Mouse (Mus musculus): ENCODE results near the gene Gm3573. TPM values are rescaled to one million over a fixed set of nuclear protein-coding genes. Genes with fewer than 3 reads are reported as not detected.
"Not testable (repeated sequence)": the region's sequence is repeated elsewhere in the genome, so short reads cannot be mapped to it uniquely, and the experiment has no call there.

The Gm3573 gene
- total RNA-seq (2012; rRNA removed), result not detected in 2 replicates

- DNase-seq (ENCODE audit: low read depth, low spot score); in situ Hi-C loops (cut with MboI; ENCODE audit: low sequenced_read_pairs in 2 of 2, unreplicated experiment in 2 of 2); H3K4me1 ChIP-seq (ENCODE audit: control insufficient read depth in 2 of 2, insufficient read depth in 2 of 2, low read length in 2 of 2, poor library complexity in 1 of 2); H3K27ac ChIP-seq (ENCODE audit: insufficient read depth, low read depth, low read length, poor library complexity, severe bottlenecking); H3K36me3 ChIP-seq (ENCODE audit: control insufficient read depth, insufficient read depth, low read length, poor library complexity, severe bottlenecking); H3K9ac ChIP-seq (ENCODE audit: insufficient read depth, low read depth, low read length, poor library complexity, severe bottlenecking); H3K4me3 ChIP-seq (ENCODE audit: insufficient read depth in 1 of 2, low read depth in 1 of 2, low read length in 2 of 2, poor library complexity in 1 of 2, severe bottlenecking in 1 of 2); H3K9me3 ChIP-seq (ENCODE audit: control insufficient read depth, insufficient read depth, low read depth, low read length): not testable (repeated sequence)
These were observed at the start of gene Gm3573 for GRCm38 (mm10) chr14:42190691-42191090. TSS of gene Gm3573 (minus strand) at chr14:42190791.

GRCm38 (mm10) chr14:42216766-42217537 lies 26.4 kb upstream of the Gm3573 start:
- DNase-seq (ENCODE audit: low read depth, low spot score); H3K36me3 ChIP-seq (ENCODE audit: control insufficient read depth, insufficient read depth, low read length, poor library complexity, severe bottlenecking); H3K9me3 ChIP-seq (ENCODE audit: control insufficient read depth, insufficient read depth, low read depth, low read length); in situ Hi-C loops (cut with MboI; ENCODE audit: low sequenced_read_pairs in 2 of 2, unreplicated experiment in 2 of 2); H3K4me3 ChIP-seq (ENCODE audit: insufficient read depth in 1 of 2, low read depth in 1 of 2, low read length in 2 of 2, poor library complexity in 1 of 2, severe bottlenecking in 1 of 2); H3K4me1 ChIP-seq (ENCODE audit: control insufficient read depth in 2 of 2, insufficient read depth in 2 of 2, low read length in 2 of 2, poor library complexity in 1 of 2); H3K9ac ChIP-seq (ENCODE audit: insufficient read depth, low read depth, low read length, poor library complexity, severe bottlenecking); H3K27ac ChIP-seq (ENCODE audit: insufficient read depth, low read depth, low read length, poor library complexity, severe bottlenecking): not testable (repeated sequence)

- H3K4me3 ChIP-seq (ENCODE audit: insufficient read depth in 1 of 2, low read depth in 1 of 2, low read length in 2 of 2, poor library complexity in 1 of 2, severe bottlenecking in 1 of 2); DNase-seq (ENCODE audit: low read depth, low spot score); H3K27ac ChIP-seq (ENCODE audit: insufficient read depth, low read depth, low read length, poor library complexity, severe bottlenecking); in situ Hi-C loops (cut with MboI; ENCODE audit: low sequenced_read_pairs in 2 of 2, unreplicated experiment in 2 of 2); H3K4me1 ChIP-seq (ENCODE audit: control insufficient read depth in 2 of 2, insufficient read depth in 2 of 2, low read length in 2 of 2, poor library complexity in 1 of 2); H3K9me3 ChIP-seq (ENCODE audit: control insufficient read depth, insufficient read depth, low read depth, low read length); H3K36me3 ChIP-seq (ENCODE audit: control insufficient read depth, insufficient read depth, low read length, poor library complexity, severe bottlenecking); H3K9ac ChIP-seq (ENCODE audit: insufficient read depth, low read depth, low read length, poor library complexity, severe bottlenecking): not testable (repeated sequence)
These were observed 6.7 kb downstream of the Gm3573 start for GRCm38 (mm10) chr14:42183936-42184335.

- H3K27ac ChIP-seq (ENCODE audit: insufficient read depth, low read depth, low read length, poor library complexity, severe bottlenecking); H3K36me3 ChIP-seq (ENCODE audit: control insufficient read depth, insufficient read depth, low read length, poor library complexity, severe bottlenecking); H3K9ac ChIP-seq (ENCODE audit: insufficient read depth, low read depth, low read length, poor library complexity, severe bottlenecking); DNase-seq (ENCODE audit: low read depth, low spot score); H3K4me3 ChIP-seq (ENCODE audit: insufficient read depth in 1 of 2, low read depth in 1 of 2, low read length in 2 of 2, poor library complexity in 1 of 2, severe bottlenecking in 1 of 2); H3K9me3 ChIP-seq (ENCODE audit: control insufficient read depth, insufficient read depth, low read depth, low read length); H3K4me1 ChIP-seq (ENCODE audit: control insufficient read depth in 2 of 2, insufficient read depth in 2 of 2, low read length in 2 of 2, poor library complexity in 1 of 2); in situ Hi-C loops (cut with MboI; ENCODE audit: low sequenced_read_pairs in 2 of 2, unreplicated experiment in 2 of 2): not testable (repeated sequence)
These were observed 28.1 kb downstream of the Gm3573 start, which contains the start of gene Gm17027 for GRCm38 (mm10) chr14:42162522-42162921. TSS of gene Gm17027 (minus strand) at chr14:42162622.

Other genes starting within 250 kb of the Gm3573 start
- gene 1700024B05Rik, start 246.8 kb downstream of the Gm3573 start, total RNA-seq (2012; rRNA removed), result 0.16 and 0.22 TPM in 2 replicates
- not detected in 2 replicates for gene Gm6401, start 222.9 kb downstream of the Gm3573 start, total RNA-seq (2012; rRNA removed)
- gene Gm3543, start 207.5 kb downstream of the Gm3573 start, total RNA-seq (2012; rRNA removed), result not detected in 2 replicates
- gene Gm7951, start 73.4 kb downstream of the Gm3573 start, total RNA-seq (2012; rRNA removed), result not detected in 2 replicates
- not detected in 2 replicates for gene Gm17027, start 28.2 kb downstream of the Gm3573 start, total RNA-seq (2012; rRNA removed)
- gene Gm17026, start 69.3 kb upstream of the Gm3573 start, total RNA-seq (2012; rRNA removed), result not detected in 2 replicates
- gene Gm9611, start 106.6 kb upstream of the Gm3573 start, total RNA-seq (2012; rRNA removed), result not detected in 2 replicates
- 0.18 and 0.21 TPM in 2 replicates for gene Gm7995, start 119.4 kb upstream of the Gm3573 start, total RNA-seq (2012; rRNA removed)
- not detected in 2 replicates for gene Gm8005, start 248.9 kb upstream of the Gm3573 start, total RNA-seq (2012; rRNA removed)